Mouse (Mus musculus): ENCODE measurements at regions not wholly inside any gene's neighbourhood (a gene's known extent, or its start where the extent isn't known, plus 50 kb on each side); places are given as distances from the start of the nearest gene placed in this dataset.
"Not testable (repeated sequence)": the region's sequence is repeated elsewhere in the genome, so short reads cannot be mapped to it uniquely, and the experiment has no call there.

DNA sequence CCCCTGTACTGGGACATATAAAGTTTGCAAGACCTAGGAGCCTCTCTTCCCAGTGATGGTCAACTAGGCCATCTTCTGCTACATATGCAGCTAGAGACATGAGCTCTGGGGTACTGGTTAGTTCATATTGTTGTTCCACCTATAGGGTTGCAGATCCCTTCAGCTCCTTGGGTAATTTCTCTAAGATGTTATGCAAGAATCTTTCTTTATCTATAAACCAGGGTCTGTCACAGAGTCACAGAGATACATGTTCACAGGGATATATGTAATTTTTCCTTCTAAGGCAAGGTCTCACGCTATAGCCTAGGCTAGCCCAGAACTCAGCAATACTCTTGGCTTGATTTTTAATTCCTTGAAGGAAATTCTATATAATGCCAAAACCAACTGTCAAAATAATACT is 56.9 kb downstream of the Zfp36l1 start:
- not testable (repeated sequence) for DNase-seq (ENCODE audit: low spot score in 2 of 2); H3K27ac ChIP-seq; H3K4me3 ChIP-seq

DNA sequence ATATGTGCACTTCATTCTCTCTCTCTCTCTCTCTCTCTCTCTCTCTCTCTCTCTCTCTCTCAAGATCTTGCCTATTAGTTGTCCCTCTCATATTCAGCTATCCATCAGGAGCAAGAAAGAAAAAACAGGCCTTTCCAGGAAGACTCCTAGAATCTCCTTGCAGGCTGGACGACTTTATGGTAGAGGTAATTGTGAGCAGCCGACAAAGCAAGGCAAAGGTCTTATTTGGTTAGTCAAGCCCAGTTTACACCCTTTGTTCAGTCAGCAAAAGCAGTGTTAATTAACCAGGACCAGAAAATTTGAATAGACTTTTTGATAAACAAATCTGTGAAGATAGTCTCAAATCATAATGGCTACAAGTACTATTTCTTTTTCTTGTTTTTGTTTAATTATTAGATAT is 57.4 kb downstream of the Zfp36l1 start:
- DNase-seq (ENCODE audit: low spot score in 2 of 2) = no peak
- Histone ChIP-seq H3K27ac (no peak overlapping the region), H3K4me3 (no peak overlapping the region)
- TF ChIP-seq CTCF (conservative IDR thresholded peaks at IDR 0.05) = no peak

DNA sequence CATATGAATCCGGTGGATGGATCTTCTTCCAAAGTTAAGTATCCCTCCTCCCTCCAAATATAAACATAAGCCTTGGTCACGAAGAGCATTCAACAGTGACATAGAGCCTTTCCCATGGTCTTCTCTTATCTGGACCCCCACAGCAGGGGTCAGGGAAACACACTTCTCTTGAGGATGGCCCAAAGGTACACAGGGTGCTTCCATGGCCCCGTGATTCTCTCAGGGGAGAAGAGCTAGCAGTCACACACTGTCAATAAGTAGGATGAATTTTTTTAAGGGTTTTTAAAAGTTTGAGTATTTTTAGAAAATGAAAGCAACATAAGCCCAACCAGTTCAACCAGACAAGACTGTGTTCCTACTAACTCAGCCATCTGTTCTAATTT is 58.2 kb downstream of the Zfp36l1 start:
- Histone ChIP-seq H3K27ac (no peak overlapping the region), H3K4me3 (no peak overlapping the region)
- TF ChIP-seq CTCF (conservative IDR thresholded peaks at IDR 0.05) = no peak
- DNase-seq (ENCODE audit: low spot score in 2 of 2) = no peak

DNA sequence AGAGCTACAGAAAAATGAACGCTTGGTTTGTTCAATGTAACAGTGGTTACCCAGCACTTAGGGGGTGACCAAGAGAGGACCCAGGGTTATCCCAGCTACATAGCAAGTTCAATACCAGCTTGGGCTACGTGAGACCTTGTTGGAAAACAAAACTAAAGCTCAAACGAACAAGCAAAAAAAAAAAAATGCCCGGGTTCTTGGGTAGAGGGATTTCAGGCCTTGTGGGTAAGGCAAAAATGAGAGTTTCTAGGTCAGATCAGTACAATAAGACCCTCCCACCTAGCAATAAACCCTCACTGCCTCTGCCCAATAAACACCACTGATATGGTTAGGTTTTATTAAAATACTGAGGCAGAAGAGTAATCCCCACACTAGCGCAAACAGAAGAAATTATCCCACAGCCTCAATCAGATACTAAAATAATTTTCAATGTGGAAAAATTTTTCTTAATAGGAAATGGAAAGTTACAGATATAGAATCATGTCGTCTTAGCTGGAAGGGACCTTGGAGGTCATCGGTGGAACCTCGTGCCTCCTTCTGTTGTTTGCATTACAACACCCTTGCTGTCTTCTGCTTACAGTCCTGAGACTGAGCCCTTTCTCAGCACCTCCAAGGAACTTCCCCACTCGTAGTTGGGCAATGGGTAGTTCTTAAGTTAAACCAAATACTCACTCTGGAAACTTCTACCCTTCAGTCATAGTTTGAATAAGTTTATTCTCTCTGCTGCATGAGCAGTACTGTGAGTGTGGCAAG is 58.7 kb downstream of the Zfp36l1 start:
- no peak for DNase-seq (ENCODE audit: low spot score in 2 of 2)
- H3K4me3 ChIP-seq = no peak overlapping the region
- no peak for TF ChIP-seq CTCF (conservative IDR thresholded peaks at IDR 0.05)
- no peak overlapping the region for H3K27ac ChIP-seq

DNA sequence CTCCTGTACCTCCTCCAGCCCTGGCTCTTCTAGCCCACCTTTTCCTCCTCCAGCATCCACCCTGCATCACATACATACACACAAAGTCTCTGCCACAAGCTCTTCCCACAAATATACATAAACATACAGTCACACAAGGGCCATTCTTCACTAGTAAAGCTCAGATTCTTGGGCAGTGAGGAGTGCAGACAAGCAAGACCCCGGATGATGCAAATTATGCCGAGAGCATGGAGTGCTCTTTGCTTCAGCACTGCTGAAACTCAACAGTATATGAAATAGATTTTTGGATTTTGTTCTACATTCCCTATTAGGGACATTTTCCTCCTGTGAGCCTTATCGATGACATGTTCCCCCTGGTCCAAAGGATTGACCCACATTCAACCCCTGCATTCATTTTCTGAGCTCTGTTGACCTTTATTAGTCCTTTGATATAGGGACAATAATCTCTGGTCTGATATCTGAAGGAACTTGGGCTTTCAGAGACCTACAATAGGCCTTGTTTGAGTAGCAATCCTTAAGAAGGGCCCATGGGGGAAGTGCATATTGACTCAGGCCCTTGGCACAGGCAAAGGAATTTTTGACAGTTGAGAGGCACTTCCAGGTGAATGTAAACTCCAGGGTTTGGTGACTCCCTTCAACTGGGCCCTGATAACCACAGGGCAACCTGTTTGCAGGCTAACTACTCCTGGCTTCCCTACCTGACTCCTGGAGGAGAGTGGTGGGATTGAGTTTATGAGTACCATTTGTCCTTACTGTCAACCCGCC is 64.4 kb downstream of the Zfp36l1 start:
- TF ChIP-seq CTCF (conservative IDR thresholded peaks at IDR 0.05) = no peak
- H3K4me3 ChIP-seq = no peak overlapping the region
- H3K27ac ChIP-seq = no peak overlapping the region
- no peak for DNase-seq (ENCODE audit: low spot score in 2 of 2)

DNA sequence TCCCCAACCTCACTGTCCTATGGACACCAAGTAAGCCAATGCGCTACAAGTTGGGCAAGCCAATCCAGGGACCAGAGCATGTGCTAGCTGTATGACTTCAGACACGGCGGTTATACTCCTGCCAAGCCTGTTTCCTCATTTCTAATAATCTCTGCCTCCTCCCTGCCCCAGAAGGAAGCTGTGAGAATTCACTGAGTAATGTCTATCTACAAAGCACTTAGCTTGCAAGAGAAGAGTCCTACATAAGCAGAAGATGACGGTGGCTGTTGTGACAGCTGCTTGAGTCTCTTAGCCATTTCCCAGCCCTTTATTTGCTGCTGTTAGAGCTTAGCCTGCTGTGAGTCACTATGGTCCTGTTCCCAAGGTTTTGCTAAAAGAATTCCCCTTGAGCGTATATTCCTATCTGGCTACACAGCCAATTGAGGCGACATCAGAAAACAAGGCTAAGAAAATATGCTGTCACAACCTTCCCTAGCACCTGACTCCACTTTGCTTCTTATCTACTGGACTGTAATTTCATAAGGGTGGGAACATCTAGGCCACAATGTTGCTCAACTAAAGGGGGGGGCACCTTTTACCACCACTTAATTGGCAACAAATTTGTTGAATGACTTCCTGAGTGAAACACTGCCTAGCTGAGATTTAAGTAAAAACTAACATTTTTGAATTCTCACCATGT is 66.0 kb downstream of the Zfp36l1 start:
- Histone ChIP-seq H3K27ac (no peak overlapping the region), H3K4me3 (no peak overlapping the region)
- DNase-seq (ENCODE audit: low spot score in 2 of 2) = no peak
- no peak for TF ChIP-seq CTCF (conservative IDR thresholded peaks at IDR 0.05)

DNA sequence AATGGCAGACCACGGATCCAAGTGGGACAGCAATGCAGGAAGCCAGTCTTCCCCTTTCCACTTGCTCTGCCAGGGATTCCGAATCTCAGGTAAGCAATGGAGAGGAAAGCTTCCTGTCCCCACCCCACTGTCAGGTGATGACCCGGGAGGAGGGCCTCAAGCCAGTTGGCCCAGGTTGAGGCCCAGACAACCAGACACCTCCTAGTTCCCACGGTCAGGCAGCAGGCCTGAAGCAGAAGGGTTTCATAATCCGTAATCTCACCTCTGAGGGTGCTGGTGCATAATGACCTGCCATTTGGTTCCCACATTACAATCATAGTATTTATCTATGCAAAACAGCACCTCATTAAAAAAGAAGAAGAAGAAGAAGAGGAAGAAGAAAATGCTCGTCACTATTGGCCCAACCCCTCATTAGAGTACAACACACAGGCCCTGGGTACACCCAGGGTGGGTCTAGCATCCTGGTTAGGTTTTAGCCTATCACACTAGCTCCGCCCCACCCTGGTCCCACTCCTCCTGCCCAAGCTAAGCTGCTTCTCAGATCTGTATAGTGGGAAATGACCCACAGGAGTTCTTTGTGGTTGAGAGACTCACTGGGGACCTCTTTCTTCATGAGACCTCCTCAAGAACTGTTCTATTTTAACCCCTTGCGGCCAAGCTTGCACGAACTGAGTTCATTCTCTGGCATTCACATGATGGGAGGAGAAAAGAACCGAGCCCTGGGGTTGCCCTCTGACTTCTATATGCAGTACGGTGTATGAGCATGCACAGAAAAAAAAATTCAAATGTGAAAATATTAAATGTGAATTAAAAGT is 71.1 kb downstream of the Zfp36l1 start:
- no peak overlapping the region for H3K27ac ChIP-seq
- TF ChIP-seq CTCF (conservative IDR thresholded peaks at IDR 0.05) = no peak
- DNase-seq (ENCODE audit: low spot score in 2 of 2) = no peak
- H3K4me3 ChIP-seq = no peak overlapping the region

DNA sequence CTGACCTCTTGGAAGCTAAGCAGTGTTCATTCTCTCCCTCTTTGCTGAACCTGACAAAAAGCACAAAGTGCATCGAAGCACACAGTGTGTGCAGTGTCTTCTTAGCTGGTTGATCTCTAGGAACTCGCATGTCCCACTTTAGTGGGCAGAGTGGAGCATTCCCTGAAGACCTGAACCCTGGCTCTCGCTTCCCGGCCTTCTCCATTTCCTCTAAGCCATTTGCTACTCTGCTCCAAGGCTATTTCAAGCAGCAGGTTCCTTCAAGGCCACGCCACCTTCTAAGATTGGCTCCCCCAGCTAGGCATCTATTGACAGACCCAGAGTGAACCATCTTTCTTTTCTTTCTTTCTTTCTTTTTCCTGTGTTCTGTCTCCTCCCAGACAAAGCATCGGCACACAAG is 71.8 kb downstream of the Zfp36l1 start:
- no peak for TF ChIP-seq CTCF (conservative IDR thresholded peaks at IDR 0.05)
- no peak for DNase-seq (ENCODE audit: low spot score in 2 of 2)
- Histone ChIP-seq H3K4me3 (no peak overlapping the region), H3K27ac (no peak overlapping the region)

DNA sequence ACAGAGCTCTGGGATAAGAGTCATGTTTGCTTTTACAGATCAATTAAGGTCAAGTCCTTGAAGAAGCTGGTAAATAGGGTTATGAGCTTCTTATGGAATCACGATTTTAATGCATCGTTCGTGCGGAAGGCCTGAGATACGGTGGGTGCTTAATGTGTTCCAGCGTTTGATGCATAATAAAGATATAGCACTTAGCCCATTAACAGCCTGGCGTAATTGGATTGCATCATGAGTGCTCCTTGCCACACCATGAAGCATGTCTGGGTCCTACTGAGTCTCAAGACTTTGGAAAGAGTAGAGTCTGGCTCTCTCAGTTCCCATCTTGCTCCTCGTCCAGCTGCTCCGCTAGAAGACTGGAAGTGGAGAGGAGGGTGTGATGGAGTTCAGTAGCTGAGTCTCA is 72.6 kb downstream of the Zfp36l1 start:
- no peak for DNase-seq (ENCODE audit: low spot score in 2 of 2)
- no peak for TF ChIP-seq CTCF (conservative IDR thresholded peaks at IDR 0.05)
- no peak overlapping the region for H3K4me3 ChIP-seq
- H3K27ac ChIP-seq = no peak overlapping the region

DNA sequence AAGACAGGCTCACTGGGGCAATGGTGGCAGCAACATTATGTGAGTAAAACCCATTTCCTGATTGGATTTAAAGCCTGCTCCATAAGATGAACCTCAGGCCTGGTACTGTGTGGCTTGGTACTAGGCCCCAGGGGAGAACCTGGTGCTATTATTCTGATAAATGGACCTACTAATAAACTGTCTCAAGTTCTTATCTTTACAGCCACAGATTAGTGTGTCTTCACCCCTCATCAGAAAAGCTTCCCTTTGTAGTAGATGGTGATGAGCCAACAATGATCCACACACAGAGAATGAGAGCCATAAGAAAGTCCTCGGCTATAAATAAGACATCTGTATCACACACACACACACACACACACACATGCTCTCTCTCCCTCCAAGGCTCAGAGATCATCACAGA is 73.7 kb downstream of the Zfp36l1 start:
- Histone ChIP-seq H3K4me3 (no peak overlapping the region), H3K27ac (no peak overlapping the region)
- DNase-seq (ENCODE audit: low spot score in 2 of 2) = no peak
- TF ChIP-seq CTCF (conservative IDR thresholded peaks at IDR 0.05) = no peak

DNA sequence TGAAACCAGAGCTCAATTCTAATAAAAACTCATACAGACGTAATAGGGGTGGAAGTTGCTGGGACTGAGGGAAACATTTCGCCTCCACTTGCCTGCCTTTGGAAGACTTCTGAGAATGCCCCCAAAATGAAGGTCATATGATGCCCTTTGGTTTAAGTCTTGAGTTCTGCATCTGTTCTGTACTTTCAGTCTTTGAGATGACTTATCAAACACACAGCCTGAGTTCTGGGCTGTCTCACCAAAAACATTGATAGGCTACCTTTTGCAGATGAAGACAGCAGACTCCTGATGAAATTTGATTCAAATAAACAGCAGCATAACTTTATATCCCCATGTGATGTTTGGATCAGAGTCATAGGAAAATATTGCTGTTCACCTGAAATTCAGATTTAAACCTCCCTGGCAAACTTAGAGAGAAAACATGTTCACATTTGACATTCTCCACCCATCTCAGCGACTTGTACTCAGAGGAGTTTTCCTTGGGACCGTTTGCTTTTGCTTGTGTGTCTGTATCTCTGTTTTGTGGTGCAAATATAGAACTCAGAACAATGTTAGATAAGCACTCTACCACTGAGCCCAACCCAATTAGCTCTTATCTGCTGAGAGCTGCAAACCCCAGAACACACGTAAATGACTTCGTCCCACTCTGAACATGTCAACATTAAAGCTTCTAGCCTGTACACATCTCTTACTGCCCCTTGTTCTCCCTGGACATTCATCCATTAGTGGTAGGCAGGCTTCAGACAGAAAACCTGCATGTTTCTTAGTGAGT is 77.1 kb downstream of the Zfp36l1 start:
- no peak for DNase-seq (ENCODE audit: low spot score in 2 of 2)
- no peak overlapping the region for H3K4me3 ChIP-seq
- TF ChIP-seq CTCF (conservative IDR thresholded peaks at IDR 0.05) = no peak
- no peak overlapping the region for H3K27ac ChIP-seq

DNA sequence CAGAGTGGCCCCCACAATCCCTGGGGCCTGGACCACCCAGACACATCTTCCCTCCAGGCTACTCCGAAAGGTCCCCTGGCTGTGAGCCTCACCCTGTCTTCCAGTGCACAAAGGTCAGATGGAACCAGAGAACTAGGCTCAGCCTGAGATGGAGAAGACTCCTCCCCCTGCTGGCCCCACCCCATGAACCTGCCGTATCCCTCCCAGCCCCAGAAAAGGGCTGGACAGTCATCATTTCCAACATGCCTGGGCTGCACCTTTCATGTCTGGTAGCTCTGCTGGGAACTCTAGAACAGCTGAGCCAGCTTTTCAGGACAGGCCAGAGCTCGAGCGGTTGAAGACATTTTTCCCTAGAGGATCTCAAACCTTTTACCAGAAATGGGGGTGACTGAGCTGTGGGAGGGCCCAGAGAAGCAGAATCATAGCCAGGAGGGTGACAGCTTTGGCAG is 77.8 kb downstream of the Zfp36l1 start:
- Histone ChIP-seq H3K4me3 (no peak overlapping the region), H3K27ac (no peak overlapping the region)
- no peak for DNase-seq (ENCODE audit: low spot score in 2 of 2)
- no peak for TF ChIP-seq CTCF (conservative IDR thresholded peaks at IDR 0.05)

Measured in layer of hippocampus, adult 2 months (tissue).